Mouse (Mus musculus) CH12.LX (cell line): ENCODE data around the gene Vmn1r4. TPM values are rescaled to one million over a fixed set of nuclear protein-coding genes. Genes with fewer than 3 reads are reported as not detected.

Experiments
- DNase-seq: peaks from one replicate; pipeline ENCODE4 v3.0.0-alpha.2; 2013; ENCODE audit errors: extremely low read depth
- H3K27ac ChIP-seq: 2 replicates; pipeline ENCODE4 v1.5.1; 2012; ENCODE audit warnings: low read depth, mild to moderate bottlenecking, control low read depth, moderate library complexity; ENCODE audit not compliant: insufficient read depth
- H3K27me3 ChIP-seq: replicated peaks from 2 replicates; pipeline ENCODE3; 2012; ENCODE audit warnings: inconsistent platforms
- H3K36me3 ChIP-seq, 2 experiments: replicated peaks in 1 of 2; 2 replicates each; pipeline versions ENCODE3 to v1.6.1; 2012; ENCODE audit warnings: inconsistent platforms in 1 of 2, low read length in 1 of 2, mild to moderate bottlenecking in 1 of 2, mixed read lengths in 1 of 2, moderate library complexity in 1 of 2; ENCODE audit not compliant: control insufficient read depth in 1 of 2, insufficient read depth in 1 of 2
- H3K4me1 ChIP-seq, 2 experiments: 2 replicates each; pipeline ENCODE4 v1.6.1; 2012; ENCODE audit warnings: inconsistent platforms in 1 of 2, moderate library complexity in 1 of 2; ENCODE audit not compliant: insufficient read depth in 2 of 2, control insufficient read depth in 1 of 2
- H3K4me2 ChIP-seq: 2 replicates; pipeline ENCODE4 v1.6.1; 2012; ENCODE audit warnings: low read depth, mild to moderate bottlenecking, control low read depth; ENCODE audit not compliant: poor library complexity, insufficient read depth, severe bottlenecking
- H3K4me3 ChIP-seq, 3 experiments: fragments of 150-350 bp in 1 of 3; sonication (generic) in 1 of 3; replicated peaks in 1 of 3; 2 replicates each; pipeline versions ENCODE3 to v1.5.1; 2011 to 2012; ENCODE audit warnings: low read depth in 2 of 3, low read length in 2 of 3, mild to moderate bottlenecking in 2 of 3, moderate library complexity in 2 of 3, control low read depth in 1 of 3, improper control_type of control experiment in 1 of 3, inconsistent platforms in 1 of 3, mixed read lengths in 1 of 3; ENCODE audit not compliant: poor library complexity in 1 of 3
- H3K79me2 ChIP-seq: replicated peaks from 2 replicates; pipeline ENCODE4 v1.6.1; 2012; ENCODE audit warnings: mild to moderate bottlenecking, moderate library complexity; ENCODE audit not compliant: control insufficient read depth, poor library complexity, insufficient read depth, severe bottlenecking; ENCODE audit errors: extremely low read depth
- H3K9ac ChIP-seq: 2 replicates; pipeline ENCODE4 v1.6.1; 2012; ENCODE audit warnings: low read depth, mild to moderate bottlenecking, control low read depth, moderate library complexity; ENCODE audit not compliant: insufficient read depth
- H3K9me3 ChIP-seq: replicated peaks from 2 replicates; pipeline ENCODE3; 2012; ENCODE audit warnings: low read length, inconsistent platforms, mixed read lengths
- CHD1 ChIP-seq: IDR thresholded peaks from 2 replicates; pipeline ENCODE4 v1.6.1; 2012; ENCODE audit warnings: low read depth, low read length, improper control_type of control experiment, inconsistent platforms
- CHD2 ChIP-seq: IDR thresholded peaks from 2 replicates; pipeline ENCODE4 v1.6.1; 2011; ENCODE audit warnings: low read length, improper control_type of control experiment
- E2F4 ChIP-seq: IDR thresholded peaks from 2 replicates; pipeline ENCODE4 v1.6.1; 2011; ENCODE audit warnings: low read depth, low read length, improper control_type of control experiment; ENCODE audit not compliant: insufficient replicate concordance
- ELF1 ChIP-seq: IDR thresholded peaks from 2 replicates; pipeline ENCODE4 v1.6.1; 2014; ENCODE audit warnings: low read depth, mild to moderate bottlenecking, inconsistent platforms, low read length, improper control_type of control experiment
- EP300 ChIP-seq: IDR thresholded peaks from 2 replicates; pipeline ENCODE4 v1.6.1; 2011; ENCODE audit warnings: low read length, improper control_type of control experiment
- GABPA ChIP-seq: IDR thresholded peaks from 2 replicates; pipeline ENCODE4 v1.6.1; 2012; ENCODE audit warnings: low read depth, low read length, improper control_type of control experiment, inconsistent platforms; ENCODE audit not compliant: insufficient replicate concordance
- HCFC1 ChIP-seq: IDR thresholded peaks from 2 replicates; pipeline ENCODE4 v1.6.1; 2012; ENCODE audit warnings: low read depth, mild to moderate bottlenecking, inconsistent platforms, low read length, improper control_type of control experiment
- IRF4 ChIP-seq: IDR thresholded peaks from 2 replicates; pipeline ENCODE4 v1.6.1; 2014; ENCODE audit warnings: low read depth, mild to moderate bottlenecking, inconsistent platforms, low read length, improper control_type of control experiment
- JUN ChIP-seq: IDR thresholded peaks from 2 replicates; pipeline ENCODE4 v1.6.1; 2011; ENCODE audit warnings: low read depth, mild to moderate bottlenecking, low read length, improper control_type of control experiment, moderate library complexity; ENCODE audit not compliant: insufficient read depth
- JUND ChIP-seq: conservative IDR thresholded peaks from 2 replicates; pipeline ENCODE4 v1.6.1; 2011; ENCODE audit warnings: low read depth, low read length, improper control_type of control experiment
- MAFK ChIP-seq: IDR thresholded peaks from 2 replicates; pipeline ENCODE4 v1.6.1; 2011; ENCODE audit warnings: low read length, improper control_type of control experiment; ENCODE audit not compliant: insufficient replicate concordance
- MAZ ChIP-seq: IDR thresholded peaks from 2 replicates; pipeline ENCODE4 v1.6.1; 2012; ENCODE audit warnings: low read depth, mild to moderate bottlenecking, inconsistent platforms, low read length, improper control_type of control experiment, moderate library complexity
- MEF2A ChIP-seq: IDR thresholded peaks from 2 replicates; pipeline ENCODE4 v1.6.1; 2014; ENCODE audit warnings: low read depth, mild to moderate bottlenecking, inconsistent platforms, low read length, improper control_type of control experiment, borderline replicate concordance
- MYC ChIP-seq: IDR thresholded peaks from 2 replicates; pipeline ENCODE4 v1.6.1; 2011; ENCODE audit warnings: low read depth, mild to moderate bottlenecking, improper control_type of control experiment, low read length
- NELFE ChIP-seq: IDR thresholded peaks from 2 replicates; pipeline ENCODE4 v1.6.1; 2011; ENCODE audit warnings: low read depth, low read length, improper control_type of control experiment
- NRF1 ChIP-seq: IDR thresholded peaks from 2 replicates; pipeline ENCODE4 v1.6.1; 2014; ENCODE audit warnings: low read depth, mild to moderate bottlenecking, inconsistent platforms, low read length, improper control_type of control experiment, moderate library complexity
- SMC3 ChIP-seq: IDR thresholded peaks from 2 replicates; pipeline ENCODE4 v1.6.1; 2011; ENCODE audit warnings: low read depth, low read length, improper control_type of control experiment
- TBP ChIP-seq: conservative IDR thresholded peaks from 2 replicates; pipeline ENCODE4 v1.6.1; 2011; ENCODE audit warnings: low read depth, low read length, improper control_type of control experiment
- UBTF ChIP-seq: IDR thresholded peaks from 2 replicates; pipeline ENCODE4 v1.6.1; 2012; ENCODE audit warnings: low read depth, mild to moderate bottlenecking, inconsistent platforms, low read length, improper control_type of control experiment, moderate library complexity
- ZC3H11A ChIP-seq: IDR thresholded peaks from 2 replicates; pipeline ENCODE4 v1.6.1; 2012; ENCODE audit warnings: low read depth, mild to moderate bottlenecking, inconsistent platforms, low read length, improper control_type of control experiment
- ZMIZ1 ChIP-seq: IDR thresholded peaks from 2 replicates; pipeline ENCODE4 v1.6.1; 2012; ENCODE audit warnings: low read depth, mild to moderate bottlenecking, inconsistent platforms, low read length, improper control_type of control experiment
- ZNF384 ChIP-seq: IDR thresholded peaks from 2 replicates; pipeline ENCODE4 v1.6.1; 2012; ENCODE audit warnings: low read depth, low read length, improper control_type of control experiment, inconsistent platforms
- dilution Hi-C: fragments of 300-500 bp; cut with MboI; formaldehyde crosslinking; loops from 2 replicates; pipeline ENCODE4 v1.14.3; 2020; ENCODE audit warnings: low sequenced_read_pairs; ENCODE audit not compliant: extremely low pct_unique_long_range_greater_than_20kb, extremely low pct_ligation_motif_present
- in situ Hi-C: fragments of 300-500 bp; cut with MboI; formaldehyde crosslinking; loops from 3 replicates; pipeline ENCODE4 v1.14.3; 2019; ENCODE audit warnings: low sequenced_read_pairs, low pct_ligation_motif_present, low pct_unique_long_range_greater_than_20kb, mixed read lengths
- polyA plus RNA-seq: library from polyadenylated mRNA; unstranded; fragments of >175 nt; gene quantifications from 2 replicates; pipeline ENCODE4 v1.2.1, GENCODE M21; 2012; ENCODE audit warnings: low read depth; ENCODE audit not compliant: insufficient read length
- total RNA-seq, 2 experiments: library from RNA; depleted of rRNA; stranded (reverse); fragments of 300-350 nt in 1 of 2; fragments of >200 nt in 1 of 2; gene quantifications; 2 replicates each; pipeline ENCODE4 v1.2.3; 2012 to 2014

Vmn1r4 gene
- total and polyA plus RNA-seq, 3 experiments = 0.11 to 0.25 (median 0.11) TPM

- Histone ChIP-seq H3K27me3 (no peaks in the 10 kb centered on the region), H3K36me3 (peaks cover 3 to 34% of the 10 kb centered on the region in 2 experiments), H3K4me3 (no peak overlapping the region), H3K79me2 (no peaks in the 10 kb centered on the region), H3K4me1 (no peaks in the 10 kb centered on the region), H3K4me2 (no peak overlapping the region), H3K27ac (no peak overlapping the region), H3K9ac (no peak overlapping the region), H3K9me3 (no peaks in the 10 kb centered on the region)
- dilution Hi-C loops = no loop called here
- TF ChIP-seq MYC = no peak
- no peak for TF ChIP-seq ELF1
- no peak for TF ChIP-seq MAZ
- no peak for TF ChIP-seq CHD1
- TF ChIP-seq IRF4 = no peak
- no peak for TF ChIP-seq TBP
- no peak for TF ChIP-seq SMC3
- TF ChIP-seq HCFC1 = no peak
- TF ChIP-seq GABPA = no peak
- in situ Hi-C loops = no loop called here
- no peak for DNase-seq
Measured at GRCm38 (mm10) chr6:56879352-56879955, 44.4 kb upstream of the Vmn1r4 start.

- Histone ChIP-seq H3K27ac (no peak overlapping the region), H3K9ac (no peak overlapping the region), H3K79me2 (no peaks in the 10 kb centered on the region), H3K4me2 (no peak overlapping the region), H3K27me3 (no peaks in the 10 kb centered on the region), H3K36me3 (peaks cover 25 to 71% of the 10 kb centered on the region in 2 experiments), H3K9me3 (no peaks in the 10 kb centered on the region), H3K4me1 (no peaks in the 10 kb centered on the region), H3K4me3 (no peak overlapping the region)
- in situ Hi-C loops = no loop called here
- dilution Hi-C loops = no loop called here
- DNase-seq = no peak
- TF ChIP-seq CHD2 = no peak
- TF ChIP-seq ZC3H11A = no peak
- no peak for TF ChIP-seq CHD1
- TF ChIP-seq E2F4 = no peak
- TF ChIP-seq JUND = no peak
- TF ChIP-seq UBTF = no peak
- TF ChIP-seq ZNF384 = no peak
- TF ChIP-seq TBP = no peak
- no peak for TF ChIP-seq JUN
- no peak for TF ChIP-seq MEF2A
- no peak for TF ChIP-seq EP300
- TF ChIP-seq NELFE = no peak
- TF ChIP-seq ZMIZ1 = no peak
- TF ChIP-seq MAFK = no peak
- no peak for TF ChIP-seq NRF1
Measured at GRCm38 (mm10) chr6:56888561-56888960, 35.3 kb upstream of the Vmn1r4 start.
